Mouse (Mus musculus) heart, adult 9 months (tissue): Measurements from ENCODE around the gene Prdx6b.

ENCODE experiments used
- DNase-seq, 2 experiments: peaks; one replicate each; pipeline ENCODE4 v3.0.0; 2022; ENCODE audit warnings: low spot score in 2 of 2

The Prdx6b gene

GRCm38 (mm10) chr2:80325779-80326178 is 33.5 kb downstream of the Prdx6b start:
- no peak for DNase-seq

GRCm38 (mm10) chr2:80327272-80327671 is 35.0 kb downstream of the Prdx6b start:
- DNase-seq = no peak

GRCm38 (mm10) chr2:80328961-80329653 is 36.8 kb downstream of the Prdx6b start:
- DNase-seq = no peak

GRCm38 (mm10) chr2:80340537-80340936 is 48.3 kb downstream of the Prdx6b start:
- DNase-seq = no peak
